Mouse (Mus musculus) hindbrain, embryonic 11.5 days (tissue): ENCODE data around the gene Pik3r1. TPM values are rescaled to one million over a fixed set of nuclear protein-coding genes. Genes with fewer than 3 reads are reported as not detected.

ENCODE experiments used
- ATAC-seq: fragments of 200-750 bp; cut with Nextera tagmentation; 2 replicates; pipeline ENCODE4 v1.8.0; 2017; ENCODE audit warnings: mild to moderate bottlenecking, moderate TSS enrichment, moderate library complexity; ENCODE audit not compliant: low FRiP score
- DNase-seq: peaks from one replicate; pipeline ENCODE4 v3.0.0-alpha.2; 2015; ENCODE audit warnings: low spot score
- H3K27ac ChIP-seq: fragments of 300-500 bp; sonication (generic); 2 replicates; pipeline ENCODE4 v1.5.1; 2014; ENCODE audit warnings: mild to moderate bottlenecking, low read depth, low read length
- H3K27me3 ChIP-seq: fragments of 300-500 bp; sonication (generic); 2 replicates; pipeline ENCODE4 v1.6.1; 2014; ENCODE audit warnings: mild to moderate bottlenecking, low read length, moderate library complexity, mixed read lengths; ENCODE audit not compliant: control insufficient read depth, insufficient read depth
- H3K36me3 ChIP-seq: fragments of 300-500 bp; sonication (generic); 2 replicates; pipeline ENCODE4 v1.6.1; 2014; ENCODE audit warnings: mild to moderate bottlenecking, low read length, moderate library complexity, mixed read lengths; ENCODE audit not compliant: control insufficient read depth, insufficient read depth
- H3K4me1 ChIP-seq: fragments of 300-500 bp; sonication (generic); replicated peaks from 2 replicates; pipeline ENCODE4 v1.6.1; 2014; ENCODE audit warnings: low read length, mixed read lengths; ENCODE audit not compliant: control insufficient read depth, insufficient read depth
- H3K4me2 ChIP-seq: fragments of 300-500 bp; sonication (generic); replicated peaks from 2 replicates; pipeline ENCODE4 v1.6.1; 2014; ENCODE audit warnings: mild to moderate bottlenecking, low read depth, low read length
- H3K4me3 ChIP-seq: fragments of 300-500 bp; sonication (generic); 2 replicates; pipeline ENCODE4 v1.5.1; 2014; ENCODE audit warnings: low read depth, low read length
- H3K9ac ChIP-seq: fragments of 300-500 bp; sonication (generic); 2 replicates; pipeline ENCODE4 v1.6.1; 2014; ENCODE audit warnings: low read depth, low read length
- H3K9me3 ChIP-seq: fragments of 300-500 bp; sonication (generic); 2 replicates; pipeline ENCODE4 v1.6.1; 2016; ENCODE audit warnings: low read length; ENCODE audit not compliant: control insufficient read depth
- WGBS: fragments of 180-500 bp; shearing (Covaris S2); extraction: QIAGEN DNeasy Blood & Tissue Kit; methylation state at CpG from one replicate; pipeline ENCODE4 v1.1.7; 2014; 5-methylcytosine and 5-hydroxymethylcytosine counted together
- polyA plus RNA-seq: library from polyadenylated mRNA; unstranded; fragments of >200 nt; fragmentation: Nextera tagmentation; extraction: Ambion mirVana; gene quantifications from 2 replicates; pipeline ENCODE4 v1.2.1, GENCODE M21; 2014

The Pik3r1 gene
- polyA plus RNA-seq, 1 experiment from 2014 or later = 29.8 TPM

DNA sequence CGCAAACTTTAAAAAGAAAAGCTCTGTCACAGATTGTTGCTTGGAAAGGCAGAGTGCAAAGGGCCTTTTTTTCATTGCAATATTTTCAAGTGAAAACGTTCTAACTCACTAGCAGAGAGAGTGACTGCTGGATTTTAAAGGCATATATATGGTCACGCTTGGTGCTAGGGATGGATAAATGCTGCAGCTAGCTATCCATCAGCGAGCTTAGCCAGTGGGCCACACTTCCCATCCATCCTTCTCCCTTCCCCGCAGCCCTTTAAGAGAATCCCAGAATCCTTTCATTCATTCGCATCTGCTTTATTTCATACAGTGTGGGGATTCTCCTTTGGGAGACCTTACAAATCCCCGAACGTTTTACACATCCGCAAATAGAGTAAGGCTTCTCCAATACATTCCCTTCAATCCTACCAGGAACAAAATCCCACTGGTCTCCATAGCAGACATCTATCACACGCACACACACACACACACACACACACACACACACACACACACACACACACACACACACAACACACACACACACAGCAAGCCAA, 32.9 kb upstream of the Pik3r1 start:
- no peaks in the 10 kb centered on the region for H3K36me3 ChIP-seq
- peak overlapping the region; percentile 70 for H3K27ac ChIP-seq
- DNase-seq (peak; percentile 58), ATAC-seq (peak; percentile 39)
- H3K9me3 ChIP-seq = no peaks in the 10 kb centered on the region
- no peaks in the 10 kb centered on the region for H3K27me3 ChIP-seq
- H3K9ac ChIP-seq = peak overlapping the region; percentile 72
- H3K4me1 ChIP-seq = no peaks in the 10 kb centered on the region
- WGBS = 24% methylated on average over 10 of the region's 10 CpGs
- peak overlapping the region; percentile 30; the same call in 1 of the 2 replicates for H3K4me3 ChIP-seq
- H3K4me2 ChIP-seq = peak overlapping the region; percentile 47

GRCm38 (mm10) chr13:101800021-101800596, 32.1 kb upstream of the Pik3r1 start:
- no peaks in the 10 kb centered on the region for H3K27me3 ChIP-seq
- no peaks in the 10 kb centered on the region for H3K9me3 ChIP-seq
- ATAC-seq (no peak), DNase-seq (no peak)
- no peak overlapping the region for H3K9ac ChIP-seq
- no peak overlapping the region for H3K27ac ChIP-seq
- H3K4me3 ChIP-seq = no peak overlapping the region
- no peaks in the 10 kb centered on the region for H3K4me1 ChIP-seq
- no peak overlapping the region for H3K4me2 ChIP-seq
- WGBS = 79% methylated on average over 13 of the region's 13 CpGs
- H3K36me3 ChIP-seq = no peaks in the 10 kb centered on the region

GRCm38 (mm10) chr13:101799318-101799717, 31.3 kb upstream of the Pik3r1 start:
- H3K27me3 ChIP-seq = no peaks in the 10 kb centered on the region
- H3K9me3 ChIP-seq = no peaks in the 10 kb centered on the region
- 92% methylated on average over 2 of the region's 2 CpGs for WGBS
- no peak overlapping the region for H3K9ac ChIP-seq
- no peak overlapping the region for H3K4me3 ChIP-seq
- no peak overlapping the region for H3K27ac ChIP-seq
- DNase-seq (no peak), ATAC-seq (no peak)
- H3K36me3 ChIP-seq = no peaks in the 10 kb centered on the region
- no peak overlapping the region for H3K4me2 ChIP-seq
- no peaks in the 10 kb centered on the region for H3K4me1 ChIP-seq

DNA sequence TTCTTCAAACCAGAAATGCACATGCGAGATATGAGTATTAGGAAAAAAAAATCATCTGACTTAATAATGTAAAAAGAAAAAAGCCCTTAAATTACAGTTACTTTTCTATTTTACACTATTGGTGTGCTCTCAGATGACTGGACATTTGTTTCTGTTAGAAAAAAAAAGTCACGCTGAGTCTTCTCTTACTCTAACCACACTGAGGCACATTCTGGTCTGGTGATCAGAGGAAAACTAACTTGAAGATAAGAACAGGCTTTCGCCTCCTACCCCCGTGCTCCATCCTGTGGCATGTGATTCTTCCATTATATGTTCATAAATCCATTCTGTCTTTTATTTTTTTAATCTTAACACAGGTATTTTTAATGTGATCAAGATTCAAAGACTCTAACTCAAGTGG, 30.5 kb upstream of the Pik3r1 start:
- ATAC-seq (no peak), DNase-seq (no peak)
- Histone ChIP-seq H3K27me3 (no peaks in the 10 kb centered on the region), H3K4me2 (no peak overlapping the region), H3K4me3 (no peak overlapping the region), H3K9ac (no peak overlapping the region), H3K27ac (no peak overlapping the region), H3K36me3 (no peaks in the 10 kb centered on the region), H3K4me1 (no peaks in the 10 kb centered on the region), H3K9me3 (no peaks in the 10 kb centered on the region)
- WGBS = 83% methylated on average over 4 of the region's 4 CpGs

GRCm38 (mm10) chr13:101796983-101797382, 29.0 kb upstream of the Pik3r1 start:
- no peak overlapping the region for H3K9ac ChIP-seq
- no peaks in the 10 kb centered on the region for H3K36me3 ChIP-seq
- H3K9me3 ChIP-seq = no peaks in the 10 kb centered on the region
- WGBS = 58% methylated on average over 6 of the region's 6 CpGs
- H3K27ac ChIP-seq = no peak overlapping the region
- DNase-seq (no peak), ATAC-seq (no peak)
- no peak overlapping the region for H3K4me3 ChIP-seq
- no peaks in the 10 kb centered on the region for H3K4me1 ChIP-seq
- H3K4me2 ChIP-seq = no peak overlapping the region
- H3K27me3 ChIP-seq = no peaks in the 10 kb centered on the region

DNA sequence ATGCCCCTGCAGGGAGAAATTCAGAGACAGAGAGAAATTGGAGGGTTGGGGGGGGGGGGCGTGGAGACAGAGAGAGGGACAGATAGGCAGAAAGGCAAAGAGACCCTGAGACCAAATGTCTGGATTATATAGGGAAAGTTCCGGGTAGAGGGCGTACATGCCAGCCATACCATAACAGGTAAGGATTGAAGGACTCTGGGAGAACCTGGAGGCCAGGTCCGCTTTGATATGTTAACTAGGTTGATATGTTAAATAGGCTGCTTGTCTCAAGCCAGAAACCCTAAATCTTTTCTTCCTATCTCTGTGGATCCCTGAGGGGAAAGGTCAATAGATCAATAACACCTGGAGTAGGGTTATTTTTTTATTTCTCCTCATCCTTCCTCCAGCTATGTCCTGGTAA, 17.7 kb upstream of the Pik3r1 start:
- Histone ChIP-seq H3K4me1 (no peaks in the 10 kb centered on the region), H3K9me3 (no peaks in the 10 kb centered on the region), H3K4me2 (no peak overlapping the region), H3K27me3 (no peaks in the 10 kb centered on the region), H3K9ac (no peak overlapping the region), H3K36me3 (no peaks in the 10 kb centered on the region), H3K27ac (no peak overlapping the region), H3K4me3 (no peak overlapping the region)
- DNase-seq (no peak), ATAC-seq (no peak)
- WGBS = 84% methylated on average over 3 of the region's 4 CpGs

GRCm38 (mm10) chr13:101784651-101785289, 16.8 kb upstream of the Pik3r1 start:
- no peak overlapping the region for H3K4me3 ChIP-seq
- H3K36me3 ChIP-seq = no peaks in the 10 kb centered on the region
- H3K9ac ChIP-seq = no peak overlapping the region
- no peak overlapping the region for H3K4me2 ChIP-seq
- H3K9me3 ChIP-seq = no peaks in the 10 kb centered on the region
- no peaks in the 10 kb centered on the region for H3K4me1 ChIP-seq
- H3K27me3 ChIP-seq = no peaks in the 10 kb centered on the region
- ATAC-seq (no peak), DNase-seq (no peak)
- 91% methylated on average over 13 of the region's 13 CpGs for WGBS
- no peak overlapping the region for H3K27ac ChIP-seq

DNA sequence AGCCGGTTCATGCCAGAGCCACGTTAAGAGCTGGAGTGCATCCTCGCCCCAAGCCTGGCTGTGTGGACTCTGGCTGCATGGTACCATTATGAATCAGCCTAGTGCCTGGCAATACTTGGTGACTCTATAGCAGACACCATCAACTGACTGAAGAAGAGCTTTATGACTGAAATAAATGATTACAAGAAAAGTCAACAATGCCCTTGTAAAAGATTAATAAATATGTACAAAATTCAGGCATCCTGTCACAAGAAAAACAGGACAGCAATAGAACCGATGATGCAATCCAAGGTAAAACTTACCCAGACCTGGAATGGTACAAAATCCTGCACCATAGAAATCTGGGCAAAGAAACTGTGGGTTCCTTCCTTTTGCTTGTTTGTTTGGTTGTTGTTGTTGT, 11.0 kb upstream of the Pik3r1 start:
- WGBS = 93% methylated on average over 4 of the region's 4 CpGs
- no peak for ATAC-seq
- no peak overlapping the region for H3K4me2 ChIP-seq
- H3K9ac ChIP-seq = no peak overlapping the region
- H3K9me3 ChIP-seq = no peaks in the 10 kb centered on the region
- no peak overlapping the region for H3K4me3 ChIP-seq
- H3K27ac ChIP-seq = no peak overlapping the region
- no peaks in the 10 kb centered on the region for H3K27me3 ChIP-seq
- H3K36me3 ChIP-seq = no peaks in the 10 kb centered on the region
- H3K4me1 ChIP-seq = no peaks in the 10 kb centered on the region
- no peak for DNase-seq

GRCm38 (mm10) chr13:101777851-101778250, 9.8 kb upstream of the Pik3r1 start:
- Histone ChIP-seq H3K27me3 (no peaks in the 10 kb centered on the region), H3K36me3 (no peaks in the 10 kb centered on the region), H3K4me2 (no peak overlapping the region), H3K4me1 (no peaks in the 10 kb centered on the region), H3K27ac (no peak overlapping the region), H3K9ac (no peak overlapping the region), H3K9me3 (no peaks in the 10 kb centered on the region), H3K4me3 (no peak overlapping the region)
- no peak for DNase-seq
- WGBS = 84% methylated on average over 3 of the region's 3 CpGs
- ATAC-seq = no peak
